Mouse (Mus musculus) forebrain, embryonic 16.5 days (tissue): ENCODE data around the gene Nudcd3. TPM values are rescaled to one million over a fixed set of nuclear protein-coding genes. Genes with fewer than 3 reads are reported as not detected.

Experiments
- ATAC-seq: fragments of 200-750 bp; cut with Nextera tagmentation; 2 replicates; pipeline ENCODE4 v1.8.0; 2017; ENCODE audit warnings: mild to moderate bottlenecking, moderate library complexity
- H3K27ac ChIP-seq: fragments of 300-500 bp; sonication (generic); 2 replicates; pipeline ENCODE4 v1.5.1; 2014; ENCODE audit warnings: low read length, control low read depth
- H3K27me3 ChIP-seq: fragments of 300-500 bp; sonication (generic); replicated peaks from 2 replicates; pipeline ENCODE4 v1.6.1; 2014; ENCODE audit warnings: low read length; ENCODE audit not compliant: control insufficient read depth, insufficient read depth
- H3K36me3 ChIP-seq: fragments of 300-500 bp; sonication (generic); 2 replicates; pipeline ENCODE4 v1.6.1; 2014; ENCODE audit not compliant: control insufficient read depth, insufficient read depth
- H3K4me1 ChIP-seq: fragments of 300-500 bp; sonication (generic); replicated peaks from 2 replicates; pipeline ENCODE4 v1.6.1; 2014; ENCODE audit warnings: low read length; ENCODE audit not compliant: control insufficient read depth, insufficient read depth
- H3K4me2 ChIP-seq: fragments of 300-500 bp; sonication (generic); 2 replicates; pipeline ENCODE4 v1.6.1; 2014; ENCODE audit warnings: mild to moderate bottlenecking, low read length, control low read depth
- H3K4me3 ChIP-seq: fragments of 300-500 bp; sonication (generic); replicated peaks from 2 replicates; pipeline ENCODE4 v1.5.1; 2014; ENCODE audit warnings: mild to moderate bottlenecking, low read length, control low read depth
- H3K9ac ChIP-seq: fragments of 300-500 bp; sonication (generic); replicated peaks from 2 replicates; pipeline ENCODE4 v1.6.1; 2014; ENCODE audit warnings: low read depth, low read length, control low read depth
- H3K9me3 ChIP-seq: fragments of 300-500 bp; sonication (generic); 2 replicates; pipeline ENCODE4 v1.6.1; 2016; ENCODE audit warnings: low read length; ENCODE audit not compliant: control insufficient read depth
- WGBS: fragments of 180-500 bp; shearing (Covaris S2); extraction: QIAGEN DNeasy Blood & Tissue Kit; methylation state at CpG from one replicate; pipeline ENCODE4 v1.1.7; 2014; 5-methylcytosine and 5-hydroxymethylcytosine counted together
- polyA plus RNA-seq: library from polyadenylated mRNA; unstranded; fragments of >200 nt; fragmentation: Nextera tagmentation; extraction: Ambion mirVana; gene quantifications from 2 replicates; pipeline ENCODE4 v1.2.1, GENCODE M21; 2015

The Nudcd3 gene
- polyA plus RNA-seq, 1 experiment from 2014 or later: 82.1 TPM

DNA sequence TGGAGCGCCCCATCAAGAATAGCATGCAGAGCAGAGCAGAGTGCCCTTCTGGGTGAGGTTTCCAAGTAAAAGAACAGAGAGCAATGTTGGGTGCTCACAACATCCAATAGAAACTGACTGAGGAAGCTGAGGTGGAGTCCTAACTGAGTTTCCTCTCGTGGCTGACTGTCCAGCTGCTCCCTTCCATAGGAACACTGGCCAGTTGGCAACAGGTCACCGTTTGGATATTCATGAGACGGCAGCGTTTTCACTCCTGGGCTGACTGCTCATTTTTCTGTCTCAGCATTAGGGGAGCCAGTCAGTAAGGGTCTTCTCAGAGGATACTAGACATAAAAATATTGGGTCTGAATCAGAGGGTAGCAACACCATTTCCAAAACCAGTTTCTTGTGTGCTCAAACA is 43.6 kb downstream of the Nudcd3 start:
- no peaks in the 10 kb centered on the region for H3K9me3 ChIP-seq
- peaks cover 13% of the 10 kb centered on the region for H3K4me1 ChIP-seq
- H3K36me3 ChIP-seq: no peaks in the 10 kb centered on the region
- H3K27me3 ChIP-seq: no peaks in the 10 kb centered on the region
- no peak overlapping the region for H3K27ac ChIP-seq
- no peak overlapping the region for H3K9ac ChIP-seq
- no peak overlapping the region for H3K4me2 ChIP-seq
- WGBS: 71% methylated on average over 5 of the region's 5 CpGs
- no peak for ATAC-seq
- no peak overlapping the region for H3K4me3 ChIP-seq

- Histone ChIP-seq H3K9me3 (no peaks in the 10 kb centered on the region), H3K27ac (0 out of 2 replicates have a peak overlapping the region, but pooled peaks have one; percentile 14), H3K4me2 (no peak overlapping the region), H3K27me3 (no peaks in the 10 kb centered on the region), H3K4me3 (no peak overlapping the region), H3K9ac (no peak overlapping the region), H3K4me1 (peaks cover 7% of the 10 kb centered on the region; the same call in 1 of the 2 replicates), H3K36me3 (peaks cover 4% of the 10 kb centered on the region; the same call in 1 of the 2 replicates)
- ATAC-seq: no peak
- WGBS: 56% methylated on average over 3 of the region's 3 CpGs
Observed at GRCm38 (mm10) chr11:6154211-6154701, 46.0 kb downstream of the Nudcd3 start.

- peaks cover 4% of the 10 kb centered on the region; the same call in 1 of the 2 replicates for H3K4me1 ChIP-seq
- ATAC-seq: no peak
- WGBS: 87% methylated on average over 4 of the region's 4 CpGs
- no peak overlapping the region for H3K9ac ChIP-seq
- no peaks in the 10 kb centered on the region for H3K9me3 ChIP-seq
- peaks cover 11% of the 10 kb centered on the region; the same call in 1 of the 2 replicates for H3K36me3 ChIP-seq
- no peak overlapping the region for H3K27ac ChIP-seq
- no peaks in the 10 kb centered on the region for H3K27me3 ChIP-seq
- H3K4me2 ChIP-seq: no peak overlapping the region
- H3K4me3 ChIP-seq: no peak overlapping the region
Observed at GRCm38 (mm10) chr11:6152864-6153263, 47.4 kb downstream of the Nudcd3 start.

- Histone ChIP-seq H3K36me3 (peaks cover 4% of the 10 kb centered on the region; the same call in 1 of the 2 replicates), H3K9me3 (no peaks in the 10 kb centered on the region), H3K4me3 (no peak overlapping the region), H3K27ac (no peak overlapping the region), H3K27me3 (no peaks in the 10 kb centered on the region), H3K4me2 (no peak overlapping the region), H3K4me1 (no peaks in the 10 kb centered on the region), H3K9ac (no peak overlapping the region)
- 77% methylated on average over 6 of the region's 7 CpGs for WGBS
- ATAC-seq: no peak
Observed at GRCm38 (mm10) chr11:6138233-6138950, 61.8 kb downstream of the Nudcd3 start.

- Histone ChIP-seq H3K36me3 (no peaks in the 10 kb centered on the region), H3K9me3 (no peaks in the 10 kb centered on the region), H3K27ac (no peak overlapping the region), H3K27me3 (no peaks in the 10 kb centered on the region), H3K4me3 (no peak overlapping the region), H3K9ac (no peak overlapping the region), H3K4me1 (no peaks in the 10 kb centered on the region), H3K4me2 (no peak overlapping the region)
- 93% methylated on average over 4 of the region's 4 CpGs for WGBS
- no peak for ATAC-seq
Observed at GRCm38 (mm10) chr11:6132886-6133285, 67.3 kb downstream of the Nudcd3 start.

- Histone ChIP-seq H3K4me2 (no peak overlapping the region), H3K4me1 (no peaks in the 10 kb centered on the region), H3K4me3 (no peak overlapping the region), H3K9me3 (no peaks in the 10 kb centered on the region), H3K27ac (no peak overlapping the region), H3K9ac (no peak overlapping the region), H3K27me3 (no peaks in the 10 kb centered on the region), H3K36me3 (no peaks in the 10 kb centered on the region)
- WGBS: 100% methylated on average over 1 of the region's 1 CpGs
- no peak for ATAC-seq
Observed at GRCm38 (mm10) chr11:6130578-6130977, 69.6 kb downstream of the Nudcd3 start.

DNA sequence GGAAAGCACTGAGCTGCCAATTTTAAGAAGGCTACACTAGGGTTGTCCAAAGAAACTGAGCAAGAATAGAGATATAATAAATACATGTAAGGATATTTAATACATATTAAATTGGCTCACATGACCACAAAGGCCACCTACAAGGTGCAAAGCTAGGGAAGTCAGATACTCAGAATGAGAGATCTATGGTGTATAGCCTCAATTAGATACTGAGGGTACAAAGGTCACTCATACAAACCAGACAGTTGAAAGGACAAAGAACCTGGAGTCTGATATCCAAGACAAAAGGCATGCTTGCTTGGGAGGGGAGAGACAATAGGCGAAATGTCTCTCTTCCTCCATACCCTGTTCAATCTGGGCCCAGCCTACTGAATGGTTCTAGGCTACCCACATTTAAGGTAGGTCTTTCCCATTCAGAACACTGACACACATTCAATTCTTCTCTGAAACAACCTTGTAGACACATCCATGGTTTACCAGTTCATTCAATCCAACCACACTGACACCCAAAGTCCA is 76.6 kb downstream of the Nudcd3 start:
- Histone ChIP-seq H3K27ac (no peak overlapping the region), H3K9me3 (no peaks in the 10 kb centered on the region), H3K9ac (no peak overlapping the region), H3K36me3 (0 out of 2 replicates have a peak, but pooled peaks cover 2% of the 10 kb centered on the region), H3K4me3 (no peak overlapping the region), H3K4me1 (no peaks in the 10 kb centered on the region), H3K4me2 (no peak overlapping the region), H3K27me3 (no peaks in the 10 kb centered on the region)
- 100% methylated on average over 1 of the region's 1 CpGs for WGBS
- ATAC-seq: no peak

DNA sequence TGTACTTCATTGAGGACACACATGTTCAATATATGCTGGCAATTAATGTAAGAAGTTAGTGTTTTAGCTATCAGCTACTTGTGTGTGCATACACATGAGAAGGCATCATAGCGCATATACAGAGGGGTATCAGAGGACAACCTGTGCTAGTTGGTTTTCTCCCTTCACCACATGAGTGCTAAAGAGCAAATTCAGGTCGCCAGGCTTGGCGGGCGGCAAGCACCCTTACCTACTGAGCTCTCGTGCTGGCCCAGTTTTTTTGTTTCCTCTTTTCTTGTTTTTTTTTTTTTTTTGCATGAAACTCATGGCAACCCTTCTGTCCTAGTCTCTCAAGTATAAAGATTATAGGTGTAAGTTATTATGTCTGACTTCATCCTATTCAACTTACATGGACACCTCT is 77.6 kb downstream of the Nudcd3 start:
- no peak for ATAC-seq
- H3K9ac ChIP-seq: no peak overlapping the region
- H3K4me3 ChIP-seq: no peak overlapping the region
- no peak overlapping the region for H3K27ac ChIP-seq
- no peaks in the 10 kb centered on the region for H3K27me3 ChIP-seq
- no peaks in the 10 kb centered on the region for H3K4me1 ChIP-seq
- WGBS: 96% methylated on average over 5 of the region's 5 CpGs
- H3K4me2 ChIP-seq: no peak overlapping the region
- no peaks in the 10 kb centered on the region for H3K9me3 ChIP-seq
- H3K36me3 ChIP-seq: 0 out of 2 replicates have a peak, but pooled peaks cover 2% of the 10 kb centered on the region

DNA sequence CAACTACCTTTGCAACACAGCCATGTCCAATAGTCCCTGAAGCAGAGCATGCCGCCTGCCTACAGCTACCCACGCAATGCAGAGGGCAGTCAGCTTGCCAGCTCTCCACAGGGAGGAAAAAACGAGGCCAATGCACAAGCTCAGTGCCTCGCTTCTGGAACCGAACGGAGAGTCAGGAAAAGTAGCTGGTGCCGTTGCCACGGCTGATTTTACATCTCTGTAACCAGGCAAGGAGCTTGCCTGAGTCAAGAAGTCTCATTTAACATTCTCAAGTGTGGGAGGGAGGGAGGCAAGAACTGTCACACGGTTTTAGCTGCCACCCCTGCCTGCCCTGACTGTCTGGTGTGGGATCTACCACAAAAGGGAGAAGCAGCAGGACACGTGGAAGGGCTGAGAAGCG is 79.6 kb downstream of the Nudcd3 start:
- Histone ChIP-seq H3K36me3 (0 out of 2 replicates have a peak, but pooled peaks cover 2% of the 10 kb centered on the region), H3K4me2 (no peak overlapping the region), H3K9me3 (no peaks in the 10 kb centered on the region), H3K27ac (0 out of 2 replicates have a peak overlapping the region, but pooled peaks have one; percentile 34), H3K27me3 (no peaks in the 10 kb centered on the region), H3K4me3 (no peak overlapping the region), H3K9ac (no peak overlapping the region), H3K4me1 (no peaks in the 10 kb centered on the region)
- ATAC-seq: no peak
- 72% methylated on average over 11 of the region's 11 CpGs for WGBS
